Mouse (Mus musculus) neural tube, embryonic 14.5 days (tissue): ENCODE measurements at regions not wholly inside any gene's neighbourhood (a gene's known extent, or its start where the extent isn't known, plus 50 kb on each side); places are given as distances from the start of the nearest gene placed in this dataset.

Source experiments
- ATAC-seq: fragments of 200-750 bp; cut with Nextera tagmentation; 2 replicates; pipeline ENCODE4 v1.8.0; 2017; ENCODE audit warnings: low read depth, mild to moderate bottlenecking, moderate TSS enrichment, moderate library complexity
- H3K27ac ChIP-seq: fragments of 300-500 bp; sonication (generic); 2 replicates; pipeline ENCODE4 v1.5.1; 2014; ENCODE audit warnings: low read depth, mild to moderate bottlenecking, control low read depth, low read length, moderate library complexity, mixed read lengths
- H3K27me3 ChIP-seq: fragments of 300-500 bp; sonication (generic); 2 replicates; pipeline ENCODE4 v1.6.1; 2014; ENCODE audit warnings: low read length; ENCODE audit not compliant: control insufficient read depth, insufficient read depth
- H3K36me3 ChIP-seq: fragments of 300-500 bp; sonication (generic); 2 replicates; pipeline ENCODE4 v1.6.1; 2014; ENCODE audit warnings: low read length, mixed read lengths; ENCODE audit not compliant: control insufficient read depth, insufficient read depth
- H3K4me1 ChIP-seq: fragments of 300-500 bp; sonication (generic); 2 replicates; pipeline ENCODE4 v1.6.1; 2014; ENCODE audit warnings: low read length; ENCODE audit not compliant: control insufficient read depth, insufficient read depth
- H3K4me2 ChIP-seq: fragments of 300-500 bp; sonication (generic); 2 replicates; pipeline ENCODE4 v1.6.1; 2014; ENCODE audit warnings: mild to moderate bottlenecking, low read depth, low read length, control low read depth
- H3K4me3 ChIP-seq: fragments of 300-500 bp; sonication (generic); 2 replicates; pipeline ENCODE4 v1.5.1; 2014; ENCODE audit warnings: low read depth, low read length, control low read depth, mixed read lengths
- H3K9ac ChIP-seq: fragments of 300-500 bp; sonication (generic); replicated peaks from 2 replicates; pipeline ENCODE4 v1.6.1; 2014; ENCODE audit warnings: low read depth, mild to moderate bottlenecking, control low read depth, low read length, mixed read lengths
- H3K9me3 ChIP-seq: fragments of 300-500 bp; sonication (generic); 2 replicates; pipeline ENCODE4 v1.6.1; 2016; ENCODE audit warnings: low read length; ENCODE audit not compliant: control insufficient read depth
- WGBS: fragments of 180-500 bp; shearing (Covaris S2); extraction: QIAGEN DNeasy Blood & Tissue Kit; methylation state at CpG from one replicate; pipeline ENCODE4 v1.1.7; 2014; 5-methylcytosine and 5-hydroxymethylcytosine counted together

DNA sequence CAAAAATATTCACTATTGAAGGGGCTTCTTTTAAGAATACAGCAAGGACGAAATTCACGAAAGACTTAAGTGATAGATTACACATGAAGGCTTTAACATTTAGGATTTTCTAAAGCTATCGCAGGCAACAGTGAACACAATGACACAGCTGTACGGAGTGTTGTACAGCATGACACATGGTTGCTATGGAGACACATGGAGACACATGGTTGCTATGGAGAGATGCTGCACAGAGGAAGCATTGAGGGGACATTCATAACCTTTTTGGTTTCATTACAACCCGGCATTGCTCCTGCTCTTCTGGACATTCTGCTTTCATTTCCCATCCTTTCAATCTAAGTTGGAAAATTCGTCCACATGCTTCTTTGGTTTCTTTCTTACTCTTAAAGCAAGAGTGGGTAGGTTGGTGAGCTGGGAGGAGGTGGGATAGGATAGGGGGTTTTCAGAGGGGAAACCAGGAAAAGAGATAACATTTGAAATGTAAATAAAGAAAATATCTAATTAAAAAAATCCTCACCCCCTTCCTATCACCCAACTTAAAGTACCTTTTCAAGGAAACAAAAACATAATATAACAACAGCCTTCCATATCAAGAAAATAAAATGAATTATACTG is 307.2 kb downstream of the Crisp4 start:
- Histone ChIP-seq H3K4me1 (no peaks in the 10 kb centered on the region), H3K27me3 (no peaks in the 10 kb centered on the region), H3K4me3 (no peak overlapping the region), H3K9ac (no peak overlapping the region), H3K27ac (no peak overlapping the region), H3K36me3 (no peaks in the 10 kb centered on the region), H3K9me3 (no peaks in the 10 kb centered on the region), H3K4me2 (no peak overlapping the region)
- WGBS, result 29% methylated on average over 6 of the region's 6 CpGs
- ATAC-seq, result peak; percentile 98

DNA sequence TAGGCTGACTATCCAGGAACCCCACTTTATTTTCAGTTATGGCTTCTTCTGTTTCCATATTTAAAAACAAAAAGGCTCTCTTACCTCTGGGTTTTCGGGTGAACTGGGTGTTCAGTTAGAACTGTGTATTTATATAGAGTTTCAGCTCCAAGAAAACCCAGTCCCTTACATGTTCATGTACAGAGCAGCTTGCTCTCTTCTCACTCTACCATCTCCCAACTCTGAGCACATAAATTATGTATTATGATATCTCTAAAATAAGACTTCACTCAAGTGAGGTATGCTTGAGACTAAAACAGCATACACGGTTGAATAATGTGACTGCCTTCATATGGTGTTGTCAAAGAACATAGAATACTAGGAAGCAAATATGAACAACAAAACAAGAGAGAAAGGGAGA is 319.8 kb downstream of the Crisp4 start:
- no peak for ATAC-seq
- Histone ChIP-seq H3K9ac (no peak overlapping the region), H3K9me3 (no peaks in the 10 kb centered on the region), H3K27ac (no peak overlapping the region), H3K4me3 (no peak overlapping the region), H3K4me1 (no peaks in the 10 kb centered on the region), H3K27me3 (no peaks in the 10 kb centered on the region), H3K36me3 (no peaks in the 10 kb centered on the region), H3K4me2 (no peak overlapping the region)
- 84% methylated on average over 2 of the region's 2 CpGs for WGBS
